Mouse (Mus musculus) small intestine, adult 2 months (tissue): Measurements from ENCODE around the gene 5330417C22Rik. TPM values are rescaled to one million over a fixed set of nuclear protein-coding genes. Genes with fewer than 3 reads are reported as not detected.

Experiments used
- H3K27ac ChIP-seq: fragments of 200-500 bp; 2 replicates; pipeline ENCODE4 v1.5.1; 2012; ENCODE audit warnings: low read depth, low read length, control low read depth, inconsistent platforms; ENCODE audit not compliant: insufficient read depth
- H3K27me3 ChIP-seq: fragments of 200-500 bp; 2 replicates; pipeline ENCODE4 v1.6.1; 2012; ENCODE audit warnings: mild to moderate bottlenecking, moderate library complexity, low read length, inconsistent platforms; ENCODE audit not compliant: control insufficient read depth, insufficient read depth
- H3K36me3 ChIP-seq: fragments of 200-500 bp; 2 replicates; pipeline ENCODE4 v1.6.1; 2012; ENCODE audit warnings: mild to moderate bottlenecking, low read length, control low read depth, inconsistent platforms; ENCODE audit not compliant: control insufficient read depth, insufficient read depth
- H3K4me1 ChIP-seq: fragments of 200-500 bp; 2 replicates; pipeline ENCODE4 v1.6.1; 2012; ENCODE audit warnings: low read length, inconsistent platforms, mixed read lengths; ENCODE audit not compliant: control insufficient read depth, insufficient read depth, insufficient read length
- H3K4me3 ChIP-seq: fragments of 200-500 bp; 2 replicates; pipeline ENCODE4 v1.5.1; 2012; ENCODE audit warnings: low read depth, mild to moderate bottlenecking, control low read depth, inconsistent platforms, low read length, moderate library complexity
- CTCF ChIP-seq: fragments of 200-500 bp; IDR thresholded peaks from 2 replicates; pipeline ENCODE4 v1.5.1; 2012; ENCODE audit warnings: low read depth, mild to moderate bottlenecking, control low read depth, inconsistent platforms, low read length, moderate library complexity, mixed read lengths; ENCODE audit not compliant: insufficient replicate concordance, insufficient read length; ENCODE audit errors: extremely low read depth
- POLR2A ChIP-seq: fragments of 200-500 bp; IDR thresholded peaks from 2 replicates; pipeline ENCODE4 v1.6.1; 2012; ENCODE audit warnings: low read depth, mild to moderate bottlenecking, control low read depth, inconsistent platforms, low read length, moderate library complexity
- WGBS: fragments of 180-500 bp; shearing (Covaris S2); methylation state at CpG from one replicate; pipeline ENCODE4 v1.1.7; 2018; 5-methylcytosine and 5-hydroxymethylcytosine counted together
- polyA plus RNA-seq: library from polyadenylated mRNA; depleted of rRNA; stranded (reverse); fragments of >200 nt; gene quantifications from 2 replicates; pipeline ENCODE4 v1.2.3, GENCODE M21; 2012

Gene 5330417C22Rik
- polyA plus RNA-seq, 1 experiment = 19.4 TPM

DNA sequence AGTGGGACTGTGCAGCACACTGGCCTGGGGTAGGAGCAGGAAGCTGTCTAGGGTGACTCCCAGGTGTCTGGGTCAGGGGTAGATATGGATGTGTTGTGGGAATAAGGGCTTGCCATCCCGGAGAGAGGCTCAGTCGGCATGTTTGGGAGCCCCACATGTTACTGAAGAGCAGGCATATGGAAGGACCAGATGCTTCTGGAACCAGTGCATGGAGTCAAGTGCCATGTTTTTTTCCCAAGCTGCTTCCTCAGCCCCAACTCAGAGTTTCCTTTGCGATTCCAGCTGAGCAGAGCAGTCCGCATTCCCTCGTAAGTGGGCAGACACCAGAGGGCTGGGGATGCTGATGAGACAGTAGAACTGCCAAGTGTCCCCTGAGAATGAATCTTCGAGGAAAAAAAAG, 113.3 kb downstream of the 5330417C22Rik start:
- Histone ChIP-seq H3K36me3 (peaks cover 22% of the 10 kb centered on the region), H3K4me1 (no peaks in the 10 kb centered on the region), H3K27me3 (no peaks in the 10 kb centered on the region), H3K27ac (no peak overlapping the region), H3K4me3 (no peak overlapping the region)
- WGBS = 57% methylated on average over 6 of the region's 6 CpGs
- no peak for TF ChIP-seq POLR2A

DNA sequence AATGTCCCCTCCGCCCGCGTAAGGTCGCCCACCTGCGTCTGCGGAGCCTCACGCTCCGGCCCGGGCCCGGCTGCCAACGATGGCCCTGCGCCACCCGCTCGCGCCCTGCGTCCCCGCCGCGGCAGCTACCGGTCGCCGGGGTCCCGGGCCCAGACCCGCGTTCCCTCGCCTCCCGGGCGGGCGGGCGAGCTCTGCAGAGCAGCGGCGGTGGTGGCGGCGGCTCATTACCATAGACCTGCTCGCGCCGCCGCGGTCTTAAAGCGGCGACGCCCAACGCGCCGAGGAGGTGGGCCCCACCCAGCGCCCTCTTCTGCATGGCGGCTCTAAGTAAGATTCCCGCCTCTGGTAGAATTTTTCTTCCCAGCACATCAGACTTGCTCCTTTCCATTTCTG, 120.5 kb downstream of the 5330417C22Rik start:
- Histone ChIP-seq H3K27ac (no peak overlapping the region), H3K4me3 (peak overlapping the region; percentile 68), H3K36me3 (no peaks in the 10 kb centered on the region), H3K4me1 (no peaks in the 10 kb centered on the region), H3K27me3 (no peaks in the 10 kb centered on the region)
- TF ChIP-seq POLR2A (no peak), CTCF (no peak)
- under 1% methylated on average over 47 of the region's 48 CpGs for WGBS

GRCm38 (mm10) chr3:108414857-108415830, 121.2 kb downstream of the 5330417C22Rik start, which contains the start of gene Celsr2:
Gene Celsr2, minus strand, starts transcription at chr3:108415552.
- TF ChIP-seq POLR2A (no peak), CTCF (no peak)
- no peak within 1 kb of the TSS for H3K27ac ChIP-seq
- H3K4me1 ChIP-seq = no peaks in the 10 kb centered on the region
- H3K36me3 ChIP-seq = no peaks in the 10 kb centered on the region
- WGBS = 10% methylated on average over 67 of the region's 67 CpGs
- no peaks in the 10 kb centered on the region for H3K27me3 ChIP-seq
- peak within 1 kb of the TSS; percentile 68 for H3K4me3 ChIP-seq

- no peak for TF ChIP-seq CTCF
- TF ChIP-seq POLR2A = no peak
- 97% methylated on average over 35 of the region's 35 CpGs for WGBS
- Histone ChIP-seq H3K4me3 (no peak overlapping the region), H3K4me1 (no peaks in the 10 kb centered on the region), H3K36me3 (no peaks in the 10 kb centered on the region), H3K27ac (no peak overlapping the region), H3K27me3 (no peaks in the 10 kb centered on the region)
Observed at GRCm38 (mm10) chr3:108413634-108414360, 122.5 kb downstream of the 5330417C22Rik start.

DNA sequence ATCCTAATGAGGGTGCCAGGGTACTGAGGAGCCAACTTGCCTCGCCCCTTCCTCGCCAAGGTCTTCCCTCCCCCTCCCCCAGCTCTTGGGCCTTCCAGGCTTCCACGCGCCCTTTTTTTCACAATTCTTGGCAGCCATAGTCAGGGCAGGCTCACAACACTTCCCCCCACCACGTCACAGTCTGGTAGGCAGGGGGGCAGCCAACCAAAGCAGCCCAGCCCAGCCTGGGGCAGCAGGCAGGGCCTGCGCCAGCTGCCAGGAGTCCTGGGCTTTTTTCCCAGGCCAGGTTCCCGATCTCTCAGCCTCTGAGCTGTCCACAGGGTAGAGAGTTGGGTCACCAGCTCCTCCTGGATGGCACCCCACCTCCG, 124.6 kb downstream of the 5330417C22Rik start:
- no peak overlapping the region for H3K4me3 ChIP-seq
- TF ChIP-seq POLR2A = no peak
- TF ChIP-seq CTCF = no peak
- no peaks in the 10 kb centered on the region for H3K36me3 ChIP-seq
- no peak overlapping the region for H3K27ac ChIP-seq
- no peaks in the 10 kb centered on the region for H3K4me1 ChIP-seq
- WGBS = 73% methylated on average over 8 of the region's 8 CpGs
- H3K27me3 ChIP-seq = no peaks in the 10 kb centered on the region

DNA sequence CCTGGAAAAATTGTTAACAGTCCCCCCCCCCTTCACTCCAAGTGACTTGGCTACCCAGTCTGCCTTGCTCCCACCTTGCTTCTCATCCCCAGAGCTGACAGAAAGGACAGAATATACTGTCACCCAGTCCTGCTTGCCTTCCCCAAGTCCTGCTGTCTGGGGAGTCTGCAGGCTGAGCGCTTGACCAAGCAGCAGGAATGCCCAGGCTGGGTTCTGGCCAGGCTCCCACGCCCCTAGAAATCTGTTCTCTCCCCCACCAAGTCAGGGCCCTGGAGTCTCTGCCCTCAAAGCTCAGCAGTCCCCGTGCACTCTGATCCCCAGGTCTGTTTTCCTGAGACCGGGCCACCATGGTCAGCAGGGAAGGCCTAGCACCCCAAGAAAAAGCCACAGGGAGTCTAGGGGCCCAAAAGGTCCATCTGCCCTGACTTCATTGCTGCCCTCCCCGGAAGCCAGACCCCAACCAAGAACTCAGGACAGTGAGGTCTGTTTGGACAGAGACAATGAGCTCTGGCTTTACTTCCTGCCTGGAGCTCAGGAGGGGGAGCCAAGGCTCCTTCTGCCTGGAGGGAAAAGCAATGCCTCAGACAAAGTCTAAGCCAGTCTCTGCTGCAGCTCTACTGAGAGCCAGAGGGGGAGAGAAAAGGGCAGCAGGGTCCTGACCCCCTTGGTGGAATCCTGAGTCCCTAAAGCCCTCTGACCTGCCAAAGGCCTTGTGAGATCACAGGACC, 125.1 kb downstream of the 5330417C22Rik start:
- H3K4me1 ChIP-seq = no peaks in the 10 kb centered on the region
- H3K36me3 ChIP-seq = no peaks in the 10 kb centered on the region
- WGBS = 80% methylated on average over 5 of the region's 5 CpGs
- no peak overlapping the region for H3K4me3 ChIP-seq
- H3K27ac ChIP-seq = no peak overlapping the region
- TF ChIP-seq CTCF (no peak), POLR2A (no peak)
- H3K27me3 ChIP-seq = no peaks in the 10 kb centered on the region
